ENCODE assay signal across 9 mouse cellular contexts in genomic region chr8:60981388-60981787, GRCm38 (mm10). TPM values are rescaled to one million over a fixed set of nuclear protein-coding genes. Genes with fewer than 3 reads are reported as not detected.
DNase-seq lines count a peak whose midpoint lies in the region; ATAC-seq and TF ChIP-seq lines count a peak whose summit lies in the region.
"Had no signal": no experiment of that assay in that cellular context is flagged by ENCODE, and none has a peak within 500 bp of the region (broad histone marks: within the 10 kb centered on the region; RNA-seq: fewer than 3 reads in every experiment).

No protein-coding gene starts in this region.

- no peaks in the 10 kb centered on the region for H3K9me3 ChIP-seq in hindbrain, embryonic 10.5 days
- H3K9me3 ChIP-seq in hindbrain, embryonic 11.5 days (ENCODE audit: control insufficient read depth, low read length) = no peaks in the 10 kb centered on the region
- H3K9me3 ChIP-seq in CH12.LX (replicated peaks; ENCODE audit: low read length) = no peaks in the 10 kb centered on the region
- no peaks in the 10 kb centered on the region for H3K9me3 ChIP-seq in embryonic facial prominence, embryonic 15.5 days (replicated peaks)
- H3K9me3 ChIP-seq in liver, postnatal 0 days (ENCODE audit: low read length) = no peaks in the 10 kb centered on the region

- TF ChIP-seq EP300 in CH12.LX (IDR thresholded peaks at IDR 0.05; ENCODE audit: low read length) = no peak
- no peak for TF ChIP-seq EP300 in liver, postnatal 0 days (IDR thresholded peaks at IDR 0.05; ENCODE audit: low read depth)

- H3K9ac ChIP-seq in hindbrain, embryonic 11.5 days (ENCODE audit: low read depth, low read length) = no peak overlapping the region
- peak overlapping the region; percentile 30; the same call in 1 of the 2 replicates for H3K9ac ChIP-seq in CH12.LX (ENCODE audit: insufficient read depth, low read depth)
- H3K9ac ChIP-seq in embryonic facial prominence, embryonic 15.5 days = no peak overlapping the region
- H3K9ac ChIP-seq in liver, postnatal 0 days (replicated peaks) = peak overlapping the region; percentile 90

- 55% methylated on average over 1 of the region's 1 CpGs for WGBS in hindbrain, embryonic 10.5 days
- WGBS in hindbrain, embryonic 11.5 days = 47% methylated on average over 1 of the region's 1 CpGs
- WGBS in embryonic facial prominence, embryonic 15.5 days = 13% methylated on average over 1 of the region's 1 CpGs
- WGBS in liver, postnatal 0 days (ENCODE audit: insufficient replicate concordance) = 12% methylated on average over 1 of the region's 1 CpGs

- no peak overlapping the region for H3K27ac ChIP-seq in hindbrain, embryonic 10.5 days
- no peak overlapping the region for H3K27ac ChIP-seq in hindbrain, embryonic 11.5 days (ENCODE audit: low read depth, low read length)
- no peak overlapping the region for H3K27ac ChIP-seq in CH12.LX (ENCODE audit: insufficient read depth, low read depth)
- no peak overlapping the region for H3K27ac ChIP-seq in embryonic facial prominence, embryonic 15.5 days (replicated peaks)
- no peak overlapping the region; the same call in 1 of the 2 replicates for H3K27ac ChIP-seq in liver, postnatal 0 days (ENCODE audit: low read depth)
- H3K27ac ChIP-seq: macrophage had no signal

- peaks cover 44% of the 10 kb centered on the region for H3K79me2 ChIP-seq in CH12.LX (replicated peaks; ENCODE audit: control insufficient read depth, extremely low read depth, insufficient read depth, poor library complexity, severe bottlenecking)

- DNase-seq in hindbrain, embryonic 10.5 days (ENCODE audit: low spot score) = no peak
- DNase-seq in hindbrain, embryonic 11.5 days (ENCODE audit: low spot score) = no peak
- no peak for DNase-seq in CH12.LX (ENCODE audit: extremely low read depth)
- DNase-seq in liver, postnatal 0 days = no peak
- DNase-seq in adrenal gland, postnatal 14 days = no peak
- DNase-seq in cerebellum, adult 9-11 months = no peak
- no peak for DNase-seq in thymus, postnatal 10 days (ENCODE audit: low spot score in 2 of 2)

- no peaks in the 10 kb centered on the region for H3K36me3 ChIP-seq in hindbrain, embryonic 10.5 days
- H3K36me3 ChIP-seq in hindbrain, embryonic 11.5 days (ENCODE audit: control insufficient read depth, insufficient read depth, low read length) = no peaks in the 10 kb centered on the region
- no peaks in the 10 kb centered on the region for H3K36me3 ChIP-seq in CH12.LX (replicated peaks in 1 of 2; ENCODE audit: control insufficient read depth in 1 of 2, insufficient read depth in 1 of 2, low read length in 1 of 2)
- H3K36me3 ChIP-seq in embryonic facial prominence, embryonic 15.5 days = no peaks in the 10 kb centered on the region
- H3K36me3 ChIP-seq in liver, postnatal 0 days (replicated peaks; ENCODE audit: insufficient read depth, low read length) = no peaks in the 10 kb centered on the region

- H3K27me3 ChIP-seq in hindbrain, embryonic 10.5 days (ENCODE audit: insufficient read depth, poor library complexity, severe bottlenecking) = no peaks in the 10 kb centered on the region
- H3K27me3 ChIP-seq in hindbrain, embryonic 11.5 days (ENCODE audit: control insufficient read depth, insufficient read depth, low read length) = no peaks in the 10 kb centered on the region
- H3K27me3 ChIP-seq in CH12.LX (replicated peaks) = no peaks in the 10 kb centered on the region
- no peaks in the 10 kb centered on the region for H3K27me3 ChIP-seq in embryonic facial prominence, embryonic 15.5 days
- H3K27me3 ChIP-seq in liver, postnatal 0 days (ENCODE audit: insufficient read depth, low read length) = no peaks in the 10 kb centered on the region

- no peak for TF ChIP-seq POLR2A in CH12.LX (IDR thresholded peaks at IDR 0.05; ENCODE audit: low read depth, low read length)

- TF ChIP-seq CTCF in CH12.LX (conservative IDR thresholded peaks at IDR 0.05 in 1 of 2, IDR thresholded peaks at IDR 0.05 in 1 of 2; ENCODE audit: low read depth in 2 of 2, low read length in 2 of 2) = no peak
- no peak for TF ChIP-seq CTCF in liver, postnatal 0 days (IDR thresholded peaks at IDR 0.05; ENCODE audit: low read depth)

- no peak overlapping the region for H3K4me2 ChIP-seq in hindbrain, embryonic 11.5 days (replicated peaks; ENCODE audit: low read depth, low read length)
- peak overlapping the region; percentile 98 for H3K4me2 ChIP-seq in CH12.LX (ENCODE audit: insufficient read depth, low read depth, poor library complexity, severe bottlenecking)
- H3K4me2 ChIP-seq in embryonic facial prominence, embryonic 15.5 days (replicated peaks) = peak overlapping the region; percentile 92; the same call in 1 of the 2 replicates
- peak overlapping the region; percentile 83 for H3K4me2 ChIP-seq in liver, postnatal 0 days (ENCODE audit: low read depth, low read length)

- dilution Hi-C loops in CH12.LX (cut with MboI; ENCODE audit: extremely low pct_ligation_motif_present, extremely low pct_unique_long_range_greater_than_20kb, low sequenced_read_pairs) = no loop called here

- in situ Hi-C loops in CH12.LX (cut with MboI; ENCODE audit: low pct_ligation_motif_present, low pct_unique_long_range_greater_than_20kb, low sequenced_read_pairs) = no loop called here

- TF ChIP-seq RAD21 in CH12.LX (IDR thresholded peaks at IDR 0.05; ENCODE audit: low read depth, low read length) = no peak

- peak overlapping the region; percentile 89 for H3K4me3 ChIP-seq in hindbrain, embryonic 10.5 days
- no peak overlapping the region for H3K4me3 ChIP-seq in hindbrain, embryonic 11.5 days (ENCODE audit: low read depth, low read length)
- H3K4me3 ChIP-seq in CH12.LX (replicated peaks in 1 of 3; ENCODE audit: low read depth in 2 of 3, low read length in 2 of 3, poor library complexity in 1 of 3) = peak overlapping the region in 2 of 3 experiments; percentile 67 to 91
- 0 out of 2 replicates have a peak overlapping the region, but pooled peaks have one; percentile 95 for H3K4me3 ChIP-seq in embryonic facial prominence, embryonic 15.5 days (replicated peaks)
- peak overlapping the region; percentile 87 for H3K4me3 ChIP-seq in liver, postnatal 0 days (ENCODE audit: low read depth, low read length)

- ATAC-seq in hindbrain, embryonic 11.5 days (ENCODE audit: low FRiP score) = no peak
- ATAC-seq in embryonic facial prominence, embryonic 15.5 days (ENCODE audit: insufficient number of reproducible peaks, low FRiP score, low TSS enrichment, low read depth) = no peak
- ATAC-seq in liver, postnatal 0 days = no peak

- peaks cover 27% of the 10 kb centered on the region for H3K4me1 ChIP-seq in hindbrain, embryonic 10.5 days (replicated peaks)
- H3K4me1 ChIP-seq in hindbrain, embryonic 11.5 days (replicated peaks; ENCODE audit: control insufficient read depth, insufficient read depth, low read length) = no peaks in the 10 kb centered on the region
- peaks cover 4 to 29% of the 10 kb centered on the region in 2 experiments; a peak in 2 of 4 replicates for H3K4me1 ChIP-seq in CH12.LX (ENCODE audit: control insufficient read depth in 1 of 2, insufficient read depth in 2 of 2)
- 0 out of 2 replicates have a peak, but pooled peaks cover 4% of the 10 kb centered on the region for H3K4me1 ChIP-seq in embryonic facial prominence, embryonic 15.5 days
- H3K4me1 ChIP-seq in liver, postnatal 0 days (ENCODE audit: insufficient read depth) = peaks cover 27% of the 10 kb centered on the region

TF ChIP-seq in CH12.LX, 34 proteins besides CTCF, POLR2A, EP300 and RAD21:
- TF ChIP-seq POLR2AphosphoS2 (IDR thresholded peaks at IDR 0.05; ENCODE audit: low read depth, low read length) (no peak), CHD1 (IDR thresholded peaks at IDR 0.05; ENCODE audit: low read depth, low read length) (0 out of 2 replicates have a peak, but pooled peaks have one; percentile 56)

RNA-seq across cellular contexts. Expression of gene Clcn3, which starts 1.7 kb away (rescaled TPM):
- polyA plus RNA-seq in hindbrain, embryonic 10.5 days (2016; fragmentation: Nextera tagmentation; extraction: Ambion mirVana) = 25.4 and 29.0 TPM in 2 replicates
- 36.1 and 37.1 TPM in 2 replicates for polyA plus RNA-seq in hindbrain, embryonic 11.5 days (2014; fragmentation: Nextera tagmentation; extraction: Ambion mirVana)
- total RNA-seq in CH12.LX (2012; rRNA removed) = 23.3 and 29.2 TPM in 2 replicates
- total RNA-seq in CH12.LX (2014; rRNA removed) = 37.3 and 39.3 TPM in 2 replicates
- polyA plus RNA-seq in CH12.LX (2012; ENCODE audit: insufficient read length, low read depth) = 18.7 and 21.9 TPM in 2 replicates
- 16.4 and 17.3 TPM in 2 replicates for polyA plus RNA-seq in embryonic facial prominence, embryonic 15.5 days (2015; fragmentation: Nextera tagmentation; extraction: Ambion mirVana)
- polyA plus RNA-seq in liver, postnatal 0 days (2015; fragmentation: Nextera tagmentation; extraction: Ambion mirVana) = 22.9 and 23.3 TPM in 2 replicates
- total RNA-seq in adrenal gland, postnatal 14 days (2021) = 37.9 and 38.6 TPM in 2 replicates

RNA-seq across cellular contexts. Expression of gene Nek1, which starts 11.6 kb away (rescaled TPM):
- 16.5 and 21.1 TPM in 2 replicates for polyA plus RNA-seq in hindbrain, embryonic 10.5 days (2016; fragmentation: Nextera tagmentation; extraction: Ambion mirVana)
- 24.9 and 30.4 TPM in 2 replicates for polyA plus RNA-seq in hindbrain, embryonic 11.5 days (2014; fragmentation: Nextera tagmentation; extraction: Ambion mirVana)
- total RNA-seq in CH12.LX (2012; rRNA removed) = 6.5 and 7.7 TPM in 2 replicates
- 8.2 and 9.2 TPM in 2 replicates for total RNA-seq in CH12.LX (2014; rRNA removed)
- 9.1 TPM in 2 replicates for polyA plus RNA-seq in CH12.LX (2012; ENCODE audit: insufficient read length, low read depth)
- polyA plus RNA-seq in embryonic facial prominence, embryonic 15.5 days (2015; fragmentation: Nextera tagmentation; extraction: Ambion mirVana) = 19.8 and 20.2 TPM in 2 replicates
- polyA plus RNA-seq in liver, postnatal 0 days (2015; fragmentation: Nextera tagmentation; extraction: Ambion mirVana) = 3.4 and 4.4 TPM in 2 replicates
- 13.5 and 15.8 TPM in 2 replicates for total RNA-seq in adrenal gland, postnatal 14 days (2021)

Comparison
In these comparisons a context has a peak if more than half of its experiments do, and no peak if none do; other contexts are left out.
1. H3K9ac ChIP-seq: peak in CH12.LX (single experiment) and liver, postnatal 0 days (single experiment); none in hindbrain, embryonic 11.5 days (single experiment) and embryonic facial prominence, embryonic 15.5 days (single experiment).